Mouse (Mus musculus) stomach, embryonic 14.5 days (tissue): ENCODE data around the gene Gimap4. TPM values are rescaled to one million over a fixed set of nuclear protein-coding genes. Genes with fewer than 3 reads are reported as not detected.

Source experiments
- ATAC-seq: fragments of 200-750 bp; cut with Nextera tagmentation; 2 replicates; pipeline ENCODE4 v1.8.0; 2017; ENCODE audit warnings: low read depth, moderate TSS enrichment; ENCODE audit not compliant: insufficient number of reproducible peaks, insufficient read depth, low FRiP score
- H3K27ac ChIP-seq: fragments of 300-500 bp; sonication (generic); 2 replicates; pipeline ENCODE4 v1.5.1; 2014; ENCODE audit warnings: mild to moderate bottlenecking, low read length, moderate library complexity, mixed read lengths
- H3K27me3 ChIP-seq: fragments of 300-500 bp; sonication (generic); 2 replicates; pipeline ENCODE4 v1.6.1; 2014; ENCODE audit warnings: low read length, control low read depth, mixed read lengths; ENCODE audit not compliant: control insufficient read depth, insufficient read depth
- H3K36me3 ChIP-seq: fragments of 300-500 bp; sonication (generic); 2 replicates; pipeline ENCODE4 v1.6.1; 2014; ENCODE audit warnings: mild to moderate bottlenecking, control low read depth, low read length, moderate library complexity, mixed read lengths; ENCODE audit not compliant: control insufficient read depth, insufficient read depth
- H3K4me1 ChIP-seq: fragments of 300-500 bp; sonication (generic); 2 replicates; pipeline ENCODE4 v1.6.1; 2014; ENCODE audit warnings: low read length, control low read depth, mixed read lengths; ENCODE audit not compliant: control insufficient read depth, insufficient read depth
- H3K4me2 ChIP-seq: fragments of 300-500 bp; sonication (generic); replicated peaks from 2 replicates; pipeline ENCODE4 v1.6.1; 2014; ENCODE audit warnings: low read depth, low read length, control low read depth
- H3K4me3 ChIP-seq: fragments of 300-500 bp; sonication (generic); 2 replicates; pipeline ENCODE4 v1.5.1; 2014; ENCODE audit warnings: low read depth, low read length, control low read depth
- H3K9ac ChIP-seq: fragments of 300-500 bp; sonication (generic); replicated peaks from 2 replicates; pipeline ENCODE4 v1.6.1; 2014; ENCODE audit warnings: low read depth, mild to moderate bottlenecking, control low read depth, low read length, moderate library complexity, mixed read lengths
- H3K9me3 ChIP-seq: fragments of 300-500 bp; sonication (generic); 2 replicates; pipeline ENCODE4 v1.6.1; 2016; ENCODE audit warnings: low read depth, low read length, control low read depth; ENCODE audit not compliant: control insufficient read depth
- WGBS: fragments of 180-500 bp; shearing (Covaris S2); extraction: QIAGEN DNeasy Blood & Tissue Kit; methylation state at CpG from one replicate; pipeline ENCODE4 v1.1.7; 2014; 5-methylcytosine and 5-hydroxymethylcytosine counted together
- polyA plus RNA-seq: library from polyadenylated mRNA; unstranded; fragments of >200 nt; fragmentation: Nextera tagmentation; extraction: Ambion mirVana; gene quantifications from 2 replicates; pipeline ENCODE4 v1.2.1, GENCODE M21; 2014

The Gimap4 gene
- polyA plus RNA-seq, 1 experiment from 2014 or later, result 17.5 TPM

DNA sequence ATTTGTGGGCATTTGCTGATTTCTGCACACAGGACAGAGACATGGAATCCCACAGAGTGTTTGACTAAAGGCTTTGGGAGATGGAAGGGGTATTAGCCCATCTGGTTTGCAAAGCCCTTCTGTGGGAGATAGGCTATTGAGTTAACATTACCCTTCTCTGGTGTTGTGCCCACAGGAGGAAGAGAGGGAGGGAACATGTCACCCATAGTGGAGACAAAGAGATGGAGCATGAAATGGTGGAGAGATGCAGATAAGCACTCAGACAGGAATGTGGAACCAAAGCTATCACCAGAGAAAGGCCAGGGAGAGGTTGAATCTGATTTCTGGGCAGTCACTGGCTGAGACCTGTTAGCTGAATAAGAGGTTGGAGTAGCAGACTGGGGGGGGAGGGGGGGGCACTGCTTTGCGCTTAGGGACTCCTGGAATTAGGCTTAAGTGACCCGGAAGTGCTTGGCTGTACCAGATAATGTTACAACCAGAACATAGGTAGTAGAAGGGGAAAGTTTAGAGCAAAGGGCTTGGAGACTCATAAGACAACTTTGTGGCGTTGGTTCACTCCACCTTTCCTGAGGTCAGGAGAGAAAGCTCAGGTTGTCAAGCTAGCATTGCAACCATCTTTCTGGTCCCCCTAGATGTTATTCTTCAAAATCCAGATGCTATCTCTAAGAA is 56.3 kb downstream of the Gimap4 start:
- Histone ChIP-seq H3K4me2 (peak overlapping the region; percentile 22), H3K9ac (no peak overlapping the region), H3K36me3 (no peaks in the 10 kb centered on the region), H3K9me3 (no peaks in the 10 kb centered on the region), H3K4me3 (no peak overlapping the region), H3K4me1 (peaks cover 17% of the 10 kb centered on the region), H3K27me3 (peaks cover 9% of the 10 kb centered on the region; the same call in 1 of the 2 replicates), H3K27ac (peak overlapping the region; percentile 61)
- no peak for ATAC-seq
- WGBS, result 61% methylated on average over 3 of the region's 3 CpGs

DNA sequence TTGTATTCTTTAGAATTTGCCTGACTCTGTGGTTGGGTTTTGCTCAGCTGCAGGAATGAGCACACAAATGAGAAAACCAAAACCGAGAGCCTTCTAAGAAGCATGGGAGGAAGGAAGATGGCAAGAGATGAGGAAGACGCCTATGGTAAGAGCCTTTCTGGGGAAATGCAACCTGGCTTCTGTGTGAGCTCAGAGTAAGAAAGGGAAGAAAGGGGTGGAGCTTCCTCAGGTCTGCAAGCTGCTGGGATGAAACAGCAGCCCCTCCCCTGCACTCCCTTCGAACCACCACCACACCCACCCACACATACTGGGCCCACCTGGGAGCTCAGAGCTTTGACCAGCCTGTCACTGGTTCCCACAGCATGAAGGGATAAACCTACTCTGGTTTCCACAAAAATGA is 56.9 kb downstream of the Gimap4 start:
- H3K4me3 ChIP-seq, result no peak overlapping the region
- ATAC-seq, result peak; percentile 66
- H3K27ac ChIP-seq, result peak overlapping the region; percentile 30; the same call in 1 of the 2 replicates
- peaks cover 9% of the 10 kb centered on the region; the same call in 1 of the 2 replicates for H3K27me3 ChIP-seq
- WGBS, result 13% methylated on average over 3 of the region's 3 CpGs
- peaks cover 17% of the 10 kb centered on the region for H3K4me1 ChIP-seq
- no peak overlapping the region for H3K9ac ChIP-seq
- no peaks in the 10 kb centered on the region for H3K9me3 ChIP-seq
- H3K36me3 ChIP-seq, result no peaks in the 10 kb centered on the region
- peak overlapping the region; percentile 22 for H3K4me2 ChIP-seq

Other genes starting within 250 kb of the Gimap4 start
- gene Zfp467, start 238.7 kb upstream of the Gimap4 start, polyA plus RNA-seq, result 27.1 and 30.8 TPM in 2 replicates
- 0.20 and 0.41 TPM in 2 replicates for gene Sspo, start 236.3 kb upstream of the Gimap4 start, polyA plus RNA-seq
- 25.7 and 27.5 TPM in 2 replicates for gene Atp6v0e2, start 146.9 kb upstream of the Gimap4 start, polyA plus RNA-seq
- 4.6 and 7.7 TPM in 2 replicates for gene Lrrc61, start 129.8 kb upstream of the Gimap4 start, polyA plus RNA-seq
- 88.6 and 91.1 TPM in 2 replicates for gene Rarres2, start 111.8 kb upstream of the Gimap4 start, polyA plus RNA-seq
- gene Gm45021, start 94.9 kb upstream of the Gimap4 start, polyA plus RNA-seq, result not detected in 2 replicates
- gene Repin1, start 90.7 kb upstream of the Gimap4 start, polyA plus RNA-seq, result 27.1 and 27.5 TPM in 2 replicates
- gene Gm44965, start 90.6 kb upstream of the Gimap4 start, polyA plus RNA-seq, result not detected in 2 replicates
- gene Zfp775, start 82.5 kb upstream of the Gimap4 start, polyA plus RNA-seq, result 6.9 and 7.0 TPM in 2 replicates
- 0.94 and 1.1 TPM in 2 replicates for gene AI854703, start 57.8 kb upstream of the Gimap4 start, polyA plus RNA-seq
- 0.43 and 0.56 TPM in 2 replicates for gene Gimap8, start 37.3 kb upstream of the Gimap4 start, polyA plus RNA-seq
- gene Gimap9, start 8.4 kb upstream of the Gimap4 start, polyA plus RNA-seq, result 6.7 and 8.6 TPM in 2 replicates
- 20.4 and 21.6 TPM in 2 replicates for gene Gimap6, start 23.7 kb downstream of the Gimap4 start, polyA plus RNA-seq
- 1.9 and 3.8 TPM in 2 replicates for gene Gm28053, start 34.1 kb downstream of the Gimap4 start, polyA plus RNA-seq
- gene Gimap7, start 34.1 kb downstream of the Gimap4 start, polyA plus RNA-seq, result not detected in 2 replicates
- 14.4 and 16.2 TPM in 2 replicates for gene Gimap1, start 54.5 kb downstream of the Gimap4 start, polyA plus RNA-seq
- 5.5 and 8.2 TPM in 2 replicates for gene Gimap5, start 61.6 kb downstream of the Gimap4 start, polyA plus RNA-seq
- not detected in 2 replicates for gene Gimap3, start 86.3 kb downstream of the Gimap4 start, polyA plus RNA-seq
- 179 and 184 TPM in 2 replicates for gene Tmem176a, start 156.4 kb downstream of the Gimap4 start, polyA plus RNA-seq
- 324 and 329 TPM in 2 replicates for gene Tmem176b, start 156.9 kb downstream of the Gimap4 start, polyA plus RNA-seq
- 0.18 TPM in 1 of 2 replicates, not detected in the other for gene Aoc1, start 188.3 kb downstream of the Gimap4 start, polyA plus RNA-seq
- gene 1600015I10Rik, start 245.3 kb downstream of the Gimap4 start, polyA plus RNA-seq, result not detected in 2 replicates